Mouse (Mus musculus) liver, embryonic 14 days (tissue): Measurements from ENCODE around the gene Olfr1058. TPM values are rescaled to one million over a fixed set of nuclear protein-coding genes. Genes with fewer than 3 reads are reported as not detected.

Source experiments
- polyA plus RNA-seq: library from polyadenylated mRNA; depleted of rRNA; stranded (reverse); fragments of >200 nt; gene quantifications from 2 replicates; pipeline ENCODE4 v1.2.3, GENCODE M21; 2012; rRNA removed

Olfr1058 gene
- polyA plus RNA-seq, result not detected in 2 replicates

GRCm38 (mm10) chr2:86388461-86388860 is at the start of gene Olfr1058:
Gene Olfr1058, minus strand, starts transcription at chr2:86388561.

GRCm38 (mm10) chr2:86426649-86427048 is 38.3 kb upstream of the Olfr1058 start, which contains the start of gene Olfr1062:
Gene Olfr1062, minus strand, starts transcription at chr2:86426749.

GRCm38 (mm10) chr2:86413950-86414349 is 25.6 kb upstream of the Olfr1058 start, which contains the start of gene Olfr1061:
Gene Olfr1061, minus strand, starts transcription at chr2:86414050.

GRCm38 (mm10) chr2:86378293-86378692 is 10.1 kb downstream of the Olfr1058 start, which contains the start of gene Olfr1057:
Gene Olfr1057, minus strand, starts transcription at chr2:86378393.

GRCm38 (mm10) chr2:86362369-86362768 is 26.0 kb downstream of the Olfr1058 start, which contains the start of gene Olfr1056:
Gene Olfr1056, minus strand, starts transcription at chr2:86362469.

GRCm38 (mm10) chr2:86350184-86350583 is 38.2 kb downstream of the Olfr1058 start, which contains the start of gene Olfr1055:
Gene Olfr1055, minus strand, starts transcription at chr2:86350284.

GRCm38 (mm10) chr2:86335333-86335732 is 53.0 kb downstream of the Olfr1058 start, which contains the start of gene Olfr1054:
Gene Olfr1054, minus strand, starts transcription at chr2:86335433.

Other genes with a start within 250 kb of the Olfr1058 start
- gene Olfr1040, start 241.8 kb downstream of the Olfr1058 start, polyA plus RNA-seq, result not detected in 2 replicates
- gene Olfr1042, start 226.7 kb downstream of the Olfr1058 start, polyA plus RNA-seq, result not detected in 2 replicates
- gene Olfr1043, start 221.0 kb downstream of the Olfr1058 start, polyA plus RNA-seq, result not detected in 2 replicates
- not detected in 2 replicates for gene Olfr1044, start 210.7 kb downstream of the Olfr1058 start, polyA plus RNA-seq
- gene Olfr52, start 202.9 kb downstream of the Olfr1058 start, polyA plus RNA-seq, result not detected in 2 replicates
- gene Olfr1045, start 185.6 kb downstream of the Olfr1058 start, polyA plus RNA-seq, result not detected in 2 replicates
- not detected in 2 replicates for gene Olfr1046, start 169.2 kb downstream of the Olfr1058 start, polyA plus RNA-seq
- gene Olfr1047, start 157.2 kb downstream of the Olfr1058 start, polyA plus RNA-seq, result not detected in 2 replicates
- gene Olfr1048, start 148.3 kb downstream of the Olfr1058 start, polyA plus RNA-seq, result not detected in 2 replicates
- gene Olfr1049, start 130.2 kb downstream of the Olfr1058 start, polyA plus RNA-seq, result not detected in 2 replicates
- not detected in 2 replicates for gene Olfr1051, start 109.5 kb downstream of the Olfr1058 start, polyA plus RNA-seq
- gene Olfr1052, start 96.1 kb downstream of the Olfr1058 start, polyA plus RNA-seq, result not detected in 2 replicates
- gene Olfr1053, start 73.3 kb downstream of the Olfr1058 start, polyA plus RNA-seq, result not detected in 2 replicates
- not detected in 2 replicates for gene Olfr1054, start 53.1 kb downstream of the Olfr1058 start, polyA plus RNA-seq
- not detected in 2 replicates for gene Olfr1055, start 38.3 kb downstream of the Olfr1058 start, polyA plus RNA-seq
- not detected in 2 replicates for gene Olfr1056, start 26.1 kb downstream of the Olfr1058 start, polyA plus RNA-seq
- not detected in 2 replicates for gene Olfr1057, start 10.2 kb downstream of the Olfr1058 start, polyA plus RNA-seq
- gene Olfr1061, start 25.5 kb upstream of the Olfr1058 start, polyA plus RNA-seq, result not detected in 2 replicates
- not detected in 2 replicates for gene Olfr1062, start 38.2 kb upstream of the Olfr1058 start, polyA plus RNA-seq
- gene Olfr1065, start 62.0 kb upstream of the Olfr1058 start, polyA plus RNA-seq, result not detected in 2 replicates
- not detected in 2 replicates for gene Olfr1066, start 67.7 kb upstream of the Olfr1058 start, polyA plus RNA-seq
- gene Olfr228, start 98.8 kb upstream of the Olfr1058 start, polyA plus RNA-seq, result not detected in 2 replicates
- gene Olfr1076, start 119.9 kb upstream of the Olfr1058 start, polyA plus RNA-seq, result not detected in 2 replicates
- gene Olfr1079, start 153.9 kb upstream of the Olfr1058 start, polyA plus RNA-seq, result not detected in 2 replicates
- not detected in 2 replicates for gene Olfr1080, start 169.7 kb upstream of the Olfr1058 start, polyA plus RNA-seq
- gene Olfr1082, start 210.4 kb upstream of the Olfr1058 start, polyA plus RNA-seq, result not detected in 2 replicates